Mouse (Mus musculus): ENCODE measurements at regions not wholly inside any gene's neighbourhood (a gene's known extent, or its start where the extent isn't known, plus 50 kb on each side); places are given as distances from the start of the nearest gene placed in this dataset.

GRCm38 (mm10) chr7:73682756-73683155 is 57.3 kb upstream of the Fam174b start:
- TF ChIP-seq ZC3H11A (IDR thresholded peaks at IDR 0.05; ENCODE audit: borderline replicate concordance, low read depth, low read length) (no peak), MAFK (IDR thresholded peaks at IDR 0.05; ENCODE audit: insufficient read depth, low read depth, low read length) (no peak), ZNF384 (IDR thresholded peaks at IDR 0.05; ENCODE audit: low read depth, low read length) (no peak)
